9 mouse cellular contexts compared by ENCODE assay signal in the genomic region with DNA sequence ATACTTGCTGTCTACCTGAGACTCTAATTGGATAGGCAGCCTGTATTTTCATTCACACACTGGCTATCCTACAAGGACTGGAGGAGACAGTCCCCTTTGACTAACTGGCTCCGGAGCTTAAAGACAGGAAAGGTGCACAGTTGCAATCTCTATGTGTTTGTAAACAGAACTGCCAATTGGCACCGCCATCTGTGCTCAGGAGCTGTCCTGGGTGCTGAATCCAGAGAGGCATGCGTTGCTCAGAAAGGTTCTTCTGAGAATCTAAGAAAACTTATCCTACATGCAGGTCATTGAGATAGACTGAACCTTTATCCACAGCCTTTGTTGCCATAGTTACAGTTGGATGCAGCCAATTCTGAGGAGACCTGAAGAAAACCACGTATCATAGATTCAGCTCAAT. TPM values are rescaled to one million over a fixed set of nuclear protein-coding genes. Genes with fewer than 3 reads are reported as not detected.
A peak's percentile ranks its signal among the peaks of the same experiment; 100 is the strongest.
DNase-seq lines count a peak whose midpoint lies in the region.
"Had no signal": no experiment of that assay in that cellular context is flagged by ENCODE, and none has a peak within 500 bp of the region (broad histone marks: within the 10 kb centered on the region; RNA-seq: fewer than 3 reads in every experiment).

No protein-coding gene starts in this region.

- peaks cover 12% of the 10 kb centered on the region for H3K4me1 ChIP-seq in embryonic facial prominence, embryonic 10.5 days

- no peaks in the 10 kb centered on the region for H3K9me3 ChIP-seq in embryonic facial prominence, embryonic 10.5 days

- H3K27ac ChIP-seq in embryonic facial prominence, embryonic 10.5 days (replicated peaks): no peak overlapping the region

- intact Hi-C loops in heart, postnatal 14 days (cut with DNase I): no loop called here

- DNase-seq in heart, postnatal 14 days: peak; percentile 47 to 69
- no peak for DNase-seq in heart, adult 8-10 months (ENCODE audit: low spot score)
- DNase-seq in testis, postnatal 10 days (ENCODE audit: low spot score): peak; percentile 73
- DNase-seq in testis, postnatal 14 days (ENCODE audit: low spot score): no peak
- peak; percentile 76 for DNase-seq in embryonic facial prominence, embryonic 10.5 days (ENCODE audit: low spot score)
- DNase-seq in ovary, postnatal 36 days (ENCODE audit: low spot score): peak; percentile 34
- DNase-seq in layer of hippocampus, postnatal 10 days (ENCODE audit: low spot score in 2 of 2): no peak
- DNase-seq in frontal cortex, postnatal 10 days (ENCODE audit: low spot score in 2 of 2): no peak
- DNase-seq: cerebellum, postnatal 36 days had no signal

- 42% methylated on average over 4 of the region's 4 CpGs for WGBS in embryonic facial prominence, embryonic 10.5 days

- no peaks in the 10 kb centered on the region for H3K36me3 ChIP-seq in embryonic facial prominence, embryonic 10.5 days (replicated peaks)

- H3K4me3 ChIP-seq in embryonic facial prominence, embryonic 10.5 days: no peak overlapping the region

- 0 out of 2 replicates have a peak, but pooled peaks cover 6% of the 10 kb centered on the region for H3K27me3 ChIP-seq in embryonic facial prominence, embryonic 10.5 days (replicated peaks; ENCODE audit: low read depth, poor library complexity, severe bottlenecking)

RNA-seq across cellular contexts. Expression of a gene that starts 52.2 kb away (rescaled TPM):
- total RNA-seq in heart, postnatal 14 days (2021): 1 to 10 TPM; 1.8 to 2.3 TPM
- total RNA-seq in heart, adult 8-10 months (2022): 1 to 10 TPM in 2 of 4 experiments, under 1 TPM in 2; 0.82 to 1.2 (median 1.0) TPM
- polyA plus RNA-seq in embryonic facial prominence, embryonic 10.5 days (2016; fragmentation: Nextera tagmentation; extraction: Ambion mirVana): 4.9 and 5.9 TPM in 2 replicates
- 10 to 100 TPM; 21.3 to 22.4 TPM for total RNA-seq in layer of hippocampus, postnatal 10 days (2021)

RNA-seq across cellular contexts. Expression of a gene that starts 53.3 kb away (rescaled TPM):
- 1 to 10 TPM; 2.1 to 4.2 TPM for total RNA-seq in heart, postnatal 14 days (2021)
- 1 to 10 TPM; 2.1 to 4.5 (median 3.1) TPM for total RNA-seq in heart, adult 8-10 months (2022)
- polyA plus RNA-seq in embryonic facial prominence, embryonic 10.5 days (2016; fragmentation: Nextera tagmentation; extraction: Ambion mirVana): 7.3 and 7.6 TPM in 2 replicates
- 100 to 1,000 TPM; 233 to 258 TPM for total RNA-seq in layer of hippocampus, postnatal 10 days (2021)

Comparison
In these comparisons a context has a peak if more than half of its experiments do, and no peak if none do; other contexts are left out.
1. DNase-seq: peak in heart, postnatal 14 days (2 of 2), testis, postnatal 10 days (single experiment), embryonic facial prominence, embryonic 10.5 days (single experiment) and ovary, postnatal 36 days (single experiment); none in heart, adult 8-10 months (single experiment), testis, postnatal 14 days (single experiment), layer of hippocampus, postnatal 10 days (0 of 2) and frontal cortex, postnatal 10 days (0 of 2).
2. RNA of a gene that starts 52.2 kb away (total RNA-seq): 21.3 to 22.4 TPM in layer of hippocampus, postnatal 10 days; 1.8 to 2.3 TPM in heart, postnatal 14 days and 0.82 to 1.2 TPM in heart, adult 8-10 months; every median in the first group is over 4 times any median in the second.
3. RNA of a gene that starts 53.3 kb away (total RNA-seq): 233 to 258 TPM in layer of hippocampus, postnatal 10 days; 2.1 to 4.2 TPM in heart, postnatal 14 days and 2.1 to 4.5 TPM in heart, adult 8-10 months; every median in the first group is over 10 times any median in the second.